Mouse (Mus musculus): ENCODE measurements at regions not wholly inside any gene's neighbourhood (a gene's known extent, or its start where the extent isn't known, plus 50 kb on each side); places are given as distances from the start of the nearest gene placed in this dataset.

GRCm38 (mm10) chr7:70205900-70206299 is 160.6 kb downstream of the Nr2f2 start:
- no peak for TF ChIP-seq CTCF (IDR thresholded peaks at IDR 0.05; ENCODE audit: low read depth)
- no peak for TF ChIP-seq EP300 (IDR thresholded peaks at IDR 0.05; ENCODE audit: low read depth)
